Mouse (Mus musculus) liver, embryonic 14.5 days (tissue): ENCODE measurements around the gene Odr4.

Source experiments
- CTCF ChIP-seq: IDR thresholded peaks from 2 replicates; pipeline ENCODE4 v1.5.1; 2016; ENCODE audit warnings: antibody characterized with exemption, low read depth, control low read depth
- EP300 ChIP-seq: IDR thresholded peaks from 2 replicates; pipeline ENCODE4 v1.6.1; 2016; ENCODE audit warnings: antibody characterized with exemption, low read depth

GRCm38 (mm10) chr1:150387572-150387971, 5.3 kb downstream of the Odr4 start:
- no peak for TF ChIP-seq CTCF
- TF ChIP-seq EP300 = no peak
